Mouse (Mus musculus) heart, adult 2 months (tissue): Measurements from ENCODE around the gene Dock2. TPM values are rescaled to one million over a fixed set of nuclear protein-coding genes. Genes with fewer than 3 reads are reported as not detected.

ENCODE experiments used
- DNase-seq, 2 experiments: peaks; one replicate each; pipeline ENCODE4 v3.0.0; 2021
- H3K27ac ChIP-seq: fragments of 200-600 bp; 2 replicates; pipeline ENCODE4 v1.8.1; 2022
- H3K27me3 ChIP-seq: fragments of 200-500 bp; 2 replicates; pipeline ENCODE4 v1.6.1; 2012; ENCODE audit warnings: mild to moderate bottlenecking, low read length, inconsistent platforms, mixed read lengths; ENCODE audit not compliant: control insufficient read depth, insufficient read depth
- H3K36me3 ChIP-seq: fragments of 200-500 bp; 2 replicates; pipeline ENCODE4 v1.6.1; 2012; ENCODE audit warnings: low read length, inconsistent platforms; ENCODE audit not compliant: control insufficient read depth, insufficient read depth
- H3K4me1 ChIP-seq: fragments of 200-500 bp; 2 replicates; pipeline ENCODE4 v1.6.1; 2011; ENCODE audit warnings: low read length; ENCODE audit not compliant: control insufficient read depth, insufficient read depth
- H3K4me3 ChIP-seq: fragments of 200-600 bp; 2 replicates; pipeline ENCODE4 v1.8.1; 2022
- H3K79me2 ChIP-seq: fragments of 200-500 bp; replicated peaks from 2 replicates; pipeline ENCODE4 v1.6.1; 2012; ENCODE audit warnings: mild to moderate bottlenecking, inconsistent platforms, low read length, moderate library complexity, mixed read lengths; ENCODE audit not compliant: control insufficient read depth, insufficient read depth
- H3K9ac ChIP-seq: fragments of 200-500 bp; 2 replicates; pipeline ENCODE4 v1.6.1; 2012; ENCODE audit warnings: low read depth, mild to moderate bottlenecking, control low read depth, inconsistent platforms, low read length, mixed read lengths
- CTCF ChIP-seq: fragments of 200-600 bp; IDR thresholded peaks from 2 replicates; pipeline ENCODE4 v1.8.1; 2022; ENCODE audit warnings: antibody characterized with exemption, mild to moderate bottlenecking, moderate library complexity
- EP300 ChIP-seq: fragments of 200-500 bp; IDR thresholded peaks from 2 replicates; pipeline ENCODE4 v1.6.1; 2011; ENCODE audit warnings: low read depth, low read length, control low read depth; ENCODE audit not compliant: insufficient read depth
- POLR2A ChIP-seq: fragments of 200-500 bp; IDR thresholded peaks from 2 replicates; pipeline ENCODE4 v1.6.1; 2011; ENCODE audit warnings: mild to moderate bottlenecking, low read depth, low read length, control low read depth; ENCODE audit not compliant: insufficient read depth
- WGBS: fragments of 180-500 bp; shearing (Covaris S2); methylation state at CpG from one replicate; pipeline ENCODE4 v1.1.7; 2018; 5-methylcytosine and 5-hydroxymethylcytosine counted together
- intact Hi-C: fragments of 180-260 bp; cut with DNase I; formaldehyde crosslinking; loops from one replicate; pipeline ENCODE4 v1.15.1; 2025
- long read RNA-seq: library from polyadenylated mRNA; stranded (forward); transcript quantifications from one replicate; pipeline ENCODE4 v2.0.0, GENCODE M21; 2021
- polyA plus RNA-seq: library from polyadenylated mRNA; depleted of rRNA; stranded (reverse); fragments of >200 nt; gene quantifications from 2 replicates; pipeline ENCODE4 v1.2.3, GENCODE M21; 2012; rRNA removed
- total RNA-seq, 2 experiments: library from RNA; stranded (reverse); gene quantifications; 2 replicates each; pipeline ENCODE4 v1.2.3; 2021

Dock2 gene
- total RNA-seq (1 to 10 TPM; 2.3 to 3.4 TPM), polyA plus RNA-seq (1.4 and 1.7 TPM in 2 replicates)
- long read RNA-seq, full-length matches to known transcripts = 1 of 1 reads
- long read RNA-seq, partial matches to known transcripts = 0 of 1 reads
- long read RNA-seq, other reads (novel, unspliced or antisense) = 0 of 1 reads

DNA sequence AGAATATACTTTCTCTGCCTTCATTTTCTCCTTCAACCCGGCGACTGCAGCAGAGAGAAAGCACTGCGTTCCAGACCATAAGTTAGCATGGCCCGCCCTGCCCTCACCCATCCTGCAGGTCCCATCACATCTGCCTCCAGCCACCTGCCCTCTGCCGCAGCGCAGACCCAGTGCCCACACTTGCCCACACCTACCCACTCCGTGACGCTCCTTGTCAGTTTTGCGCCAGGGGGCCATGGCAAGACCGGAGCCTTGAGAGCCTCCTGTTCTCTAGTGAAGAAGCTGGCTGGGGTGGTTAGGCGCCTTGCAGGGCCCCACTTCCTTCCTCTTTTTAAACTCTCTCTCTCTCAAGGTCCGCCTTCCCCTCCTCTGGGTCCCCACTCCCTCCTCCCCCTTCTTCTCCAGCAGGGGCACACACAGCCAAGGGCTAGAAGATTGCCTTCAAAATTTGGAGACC is at the start of gene Dock2:
Gene Dock2 (minus strand): TSS at position 306 of the 457 bp plus-strand sequence.
- no peaks in the 10 kb centered on the region for H3K79me2 ChIP-seq
- 64% methylated on average over 12 of the region's 12 CpGs for WGBS
- DNase-seq = peak; percentile 40 to 64
- no peaks in the 10 kb centered on the region for H3K4me1 ChIP-seq
- no peak within 1 kb of the TSS for H3K27ac ChIP-seq
- H3K27me3 ChIP-seq = no peaks in the 10 kb centered on the region
- TF ChIP-seq EP300 (no peak), POLR2A (no peak), CTCF (no peak)
- H3K4me3 ChIP-seq = no peak within 1 kb of the TSS; the same call in 1 of the 2 replicates
- intact Hi-C loops = no loop called here
- no peak within 1 kb of the TSS for H3K9ac ChIP-seq
- no peaks in the 10 kb centered on the region for H3K36me3 ChIP-seq

DNA sequence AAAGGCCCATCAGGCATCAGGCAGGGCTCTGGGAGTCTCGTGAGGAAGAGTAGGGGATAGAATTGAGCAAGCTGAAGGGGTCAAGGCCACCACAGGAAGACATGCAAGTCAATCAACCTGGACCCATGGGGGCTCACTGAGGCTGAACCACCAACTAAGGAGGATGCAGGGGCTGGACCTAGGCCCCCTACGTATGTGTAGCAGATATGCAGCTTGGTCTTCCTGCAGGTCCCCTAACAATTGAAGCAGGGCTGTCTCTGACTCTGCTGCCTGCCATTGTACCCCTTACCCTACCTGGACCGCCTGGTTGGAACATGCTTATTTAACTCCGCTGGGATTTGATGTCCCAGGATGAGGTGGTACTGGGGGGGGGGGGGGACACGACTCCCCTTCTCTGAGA is 49.0 kb upstream of the Dock2 start:
- intact Hi-C loops = loop anchor here (5.0 to 10.0 kb wide), 2 partner anchors 942 to 1000 kb away; partner anchors contain the start of gene Rars
- no peaks in the 10 kb centered on the region for H3K79me2 ChIP-seq
- TF ChIP-seq CTCF = no peak
- no peak for TF ChIP-seq POLR2A
- no peak for TF ChIP-seq EP300

DNA sequence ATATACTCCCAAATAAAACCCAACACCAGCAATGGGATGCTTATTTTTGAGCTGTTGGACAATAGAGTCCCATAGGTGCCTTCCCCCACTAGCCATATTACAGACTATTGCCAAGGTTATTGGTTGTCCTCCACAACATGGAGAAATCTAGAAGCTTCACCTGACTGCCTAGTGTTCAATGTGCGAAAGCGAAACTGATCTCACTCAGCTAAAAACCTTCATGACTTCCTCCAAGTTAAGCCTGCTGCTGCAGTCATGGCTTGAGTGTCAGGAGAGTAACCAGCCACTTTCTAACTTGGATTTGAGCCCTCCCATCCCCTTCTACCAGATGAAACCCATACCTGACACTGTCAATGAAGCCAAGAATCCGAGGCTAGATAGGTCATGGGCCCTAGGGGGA is 44.1 kb upstream of the Dock2 start:
- H3K27me3 ChIP-seq = no peaks in the 10 kb centered on the region
- TF ChIP-seq POLR2A = no peak
- TF ChIP-seq CTCF = no peak
- no peak for TF ChIP-seq EP300
- intact Hi-C loops = no loop called here
- WGBS = 95% methylated on average over 3 of the region's 3 CpGs
- H3K27ac ChIP-seq = no peak overlapping the region
- H3K4me1 ChIP-seq = no peaks in the 10 kb centered on the region; the same call in 1 of the 2 replicates
- H3K4me3 ChIP-seq = no peak overlapping the region
- no peaks in the 10 kb centered on the region for H3K36me3 ChIP-seq
- DNase-seq = no peak
- H3K79me2 ChIP-seq = no peaks in the 10 kb centered on the region
- H3K9ac ChIP-seq = no peak overlapping the region

More for the DNA sequence above, 49.0 kb upstream of the Dock2 start:
- no peaks in the 10 kb centered on the region for H3K36me3 ChIP-seq
- DNase-seq = no peak
- no peak overlapping the region for H3K27ac ChIP-seq
- WGBS = 10% methylated on average over 5 of the region's 5 CpGs
- no peaks in the 10 kb centered on the region; the same call in 1 of the 2 replicates for H3K4me1 ChIP-seq
- no peak overlapping the region for H3K9ac ChIP-seq
- H3K27me3 ChIP-seq = no peaks in the 10 kb centered on the region
- no peak overlapping the region for H3K4me3 ChIP-seq

DNA sequence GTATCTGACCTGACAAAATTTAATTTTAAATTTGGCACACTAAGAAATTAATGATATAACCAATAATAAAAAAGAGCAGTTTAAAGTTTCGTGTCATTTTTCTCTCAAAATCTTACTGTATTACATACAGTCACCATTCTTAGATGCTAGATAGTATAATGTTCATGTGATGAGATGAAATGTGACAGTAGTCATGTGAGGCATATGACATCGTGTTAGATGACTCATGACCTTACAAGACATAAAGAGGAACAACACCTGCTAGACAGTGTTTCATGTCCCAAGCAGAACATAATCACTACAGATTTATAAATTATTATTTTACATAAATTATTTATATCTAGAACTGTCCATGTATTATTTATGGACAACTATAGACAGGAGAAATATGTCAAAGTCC is 43.2 kb upstream of the Dock2 start:
- 84% methylated on average over 2 of the region's 2 CpGs for WGBS
- no peaks in the 10 kb centered on the region for H3K79me2 ChIP-seq
- H3K4me1 ChIP-seq = no peaks in the 10 kb centered on the region
- TF ChIP-seq POLR2A (no peak), EP300 (no peak)
- H3K27me3 ChIP-seq = no peaks in the 10 kb centered on the region
- no peak overlapping the region for H3K27ac ChIP-seq
- no peak overlapping the region for H3K4me3 ChIP-seq
- DNase-seq = no peak
- intact Hi-C loops = no loop called here
- no peaks in the 10 kb centered on the region for H3K36me3 ChIP-seq
- no peak overlapping the region for H3K9ac ChIP-seq

DNA sequence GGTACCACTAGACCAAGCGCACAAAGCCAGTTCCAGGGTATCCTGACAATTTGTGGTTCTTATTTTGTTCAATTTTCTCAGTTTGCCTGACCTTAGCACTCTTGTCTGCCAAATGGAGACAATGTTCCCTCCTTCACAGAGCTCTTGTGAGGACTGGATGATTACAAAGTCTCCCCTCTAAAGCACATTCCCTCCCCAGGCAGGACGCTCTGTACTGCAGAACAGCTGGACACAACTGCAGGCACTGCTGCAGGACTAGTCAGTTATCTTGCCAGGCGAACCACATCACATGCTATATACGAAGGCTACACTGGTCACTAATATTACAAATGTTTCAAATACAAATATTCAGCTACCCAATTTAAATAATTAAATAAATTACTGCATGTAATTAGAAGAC is 41.1 kb upstream of the Dock2 start:
- TF ChIP-seq EP300 = no peak
- TF ChIP-seq POLR2A = no peak
- TF ChIP-seq CTCF = no peak
- no peak for DNase-seq
- no peak overlapping the region for H3K9ac ChIP-seq
- no peaks in the 10 kb centered on the region for H3K27me3 ChIP-seq
- WGBS = 89% methylated on average over 4 of the region's 4 CpGs
- intact Hi-C loops = no loop called here
- no peak overlapping the region for H3K27ac ChIP-seq
- H3K79me2 ChIP-seq = no peaks in the 10 kb centered on the region
- H3K36me3 ChIP-seq = no peaks in the 10 kb centered on the region
- H3K4me1 ChIP-seq = no peaks in the 10 kb centered on the region
- H3K4me3 ChIP-seq = no peak overlapping the region

DNA sequence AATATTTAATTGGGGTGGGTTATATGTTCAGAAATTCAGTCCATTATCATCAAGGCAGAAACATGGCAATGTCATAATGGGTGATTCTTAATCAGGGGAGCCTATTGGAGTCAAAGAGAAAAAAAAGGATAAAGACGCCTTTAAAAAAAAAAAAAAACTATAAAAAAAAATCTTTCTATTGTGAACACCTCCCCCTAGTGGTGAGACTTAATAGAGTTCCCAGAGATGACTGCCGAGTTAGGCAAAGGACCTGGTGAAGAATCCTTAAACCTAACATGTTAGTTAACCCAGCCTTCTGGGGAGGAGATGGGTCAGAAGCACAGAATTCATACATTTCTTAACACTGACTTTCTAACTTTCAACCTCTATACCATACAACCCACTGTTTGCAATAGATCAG is 31.1 kb upstream of the Dock2 start:
- H3K4me3 ChIP-seq = no peak overlapping the region
- intact Hi-C loops = loop anchor here (2.0 kb wide), 1 partner anchor 500 kb away; the partner anchor contains the start of gene Fam196b
- H3K27ac ChIP-seq = no peak overlapping the region
- H3K27me3 ChIP-seq = no peaks in the 10 kb centered on the region
- no peaks in the 10 kb centered on the region for H3K79me2 ChIP-seq
- no peak for DNase-seq
- no peaks in the 10 kb centered on the region for H3K36me3 ChIP-seq
- no peak overlapping the region for H3K9ac ChIP-seq
- 5% methylated on average over 2 of the region's 2 CpGs for WGBS
- TF ChIP-seq CTCF (peak; percentile 81), POLR2A (no peak), EP300 (no peak)
- no peaks in the 10 kb centered on the region for H3K4me1 ChIP-seq
